Mouse (Mus musculus): ENCODE measurements around the gene Zfp715.
"Not testable (repeated sequence)": the region's sequence is repeated elsewhere in the genome, so short reads cannot be mapped to it uniquely, and the experiment has no call there.

The Zfp715 gene

DNA sequence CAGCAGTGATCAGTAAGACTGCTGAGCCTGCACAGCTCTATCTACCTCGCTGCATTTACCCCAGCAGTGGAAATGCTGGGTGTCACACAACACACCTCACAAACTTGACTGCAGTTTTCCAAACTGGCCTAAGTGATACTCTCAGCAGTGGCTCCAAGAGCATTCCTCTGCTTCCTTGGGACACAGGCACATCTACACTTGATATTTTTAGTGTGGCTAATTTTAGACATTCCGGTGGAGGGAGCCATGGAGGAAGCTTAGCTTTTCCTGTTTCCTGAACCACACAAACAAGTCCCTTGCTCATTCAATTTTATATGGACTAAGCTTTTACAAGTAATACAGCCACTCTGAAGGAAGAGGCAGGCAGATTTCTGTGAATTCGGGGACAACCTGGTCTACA is 7.9 kb downstream of the Zfp715 start:
- in situ Hi-C loops (cut with MboI; ENCODE audit: low sequenced_read_pairs): no loop called here

DNA sequence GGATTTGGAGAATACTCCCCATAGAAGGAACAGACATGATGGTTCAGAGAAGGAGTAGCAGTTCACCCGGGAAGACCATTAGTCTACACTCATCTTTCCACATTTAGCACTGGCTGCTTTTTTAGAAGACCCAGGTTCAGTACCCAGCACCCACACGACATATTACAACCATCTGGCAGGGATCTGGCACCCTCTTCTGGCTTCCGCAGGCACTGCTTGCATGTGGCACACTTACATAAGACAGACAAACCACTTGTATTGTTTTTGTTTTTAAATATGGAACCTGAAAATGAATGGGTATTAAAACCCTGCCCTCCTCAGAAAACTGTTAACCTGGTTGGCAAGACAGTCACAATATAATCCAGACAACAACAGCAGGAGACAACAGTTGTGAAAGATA is 21.6 kb downstream of the Zfp715 start:
- in situ Hi-C loops (cut with MboI; ENCODE audit: low sequenced_read_pairs): no loop called here

DNA sequence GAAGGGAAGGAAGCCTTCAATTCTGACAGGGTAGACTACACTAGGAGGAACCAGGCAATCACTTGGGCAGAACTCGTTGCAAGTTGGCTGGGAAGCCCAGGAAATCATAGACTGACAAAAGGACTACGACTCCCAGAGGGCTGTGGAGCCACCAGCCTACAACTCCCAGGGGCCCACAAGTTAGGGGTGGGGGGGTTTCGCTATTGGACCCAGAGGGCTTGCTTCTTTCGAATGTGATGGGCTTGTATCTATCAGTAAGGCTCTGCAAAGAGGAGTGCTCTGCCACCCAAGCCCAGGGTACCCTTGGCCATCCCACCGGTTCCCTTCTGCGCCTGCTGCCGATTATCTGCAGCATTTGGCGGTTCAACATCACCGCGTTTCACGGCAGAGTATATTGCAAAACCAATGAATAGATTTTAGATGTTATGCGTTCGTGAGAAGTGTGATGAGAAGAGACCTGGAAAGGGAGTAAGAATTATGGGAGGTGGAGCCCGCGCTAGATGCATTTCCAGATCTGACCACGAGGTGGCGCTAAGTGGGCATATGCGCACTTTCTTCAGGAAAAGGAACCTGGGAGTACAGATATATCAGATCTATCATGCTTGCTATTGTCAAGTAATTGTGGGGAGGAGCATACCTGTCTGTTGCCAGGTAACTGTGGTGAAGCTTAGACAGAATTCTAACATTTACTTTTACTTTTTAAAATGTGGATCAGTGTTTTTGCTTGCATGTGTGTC is 30.1 kb downstream of the Zfp715 start:
- in situ Hi-C loops (cut with MboI; ENCODE audit: low sequenced_read_pairs): no loop called here

DNA sequence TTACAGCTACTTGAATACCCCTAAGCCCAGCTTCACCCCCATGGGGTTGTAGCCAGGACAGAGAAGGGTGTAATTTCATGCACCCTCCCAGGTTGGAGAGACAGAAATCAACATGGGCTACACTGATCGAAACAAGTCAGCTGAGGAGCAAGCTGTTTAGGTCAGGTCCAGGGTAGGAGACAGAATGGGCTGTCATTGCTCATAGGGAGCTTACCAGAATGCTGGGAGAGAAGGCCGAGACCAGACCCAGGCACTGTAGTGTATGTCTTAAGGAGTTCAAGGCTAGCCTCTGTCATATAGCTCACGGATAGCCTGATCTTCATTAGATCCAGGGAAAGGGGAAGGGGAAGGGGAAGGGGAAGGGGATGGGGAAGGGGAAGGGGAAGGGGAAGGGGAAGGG is 30.6 kb downstream of the Zfp715 start:
- in situ Hi-C loops (cut with MboI; ENCODE audit: low sequenced_read_pairs): no loop called here

DNA sequence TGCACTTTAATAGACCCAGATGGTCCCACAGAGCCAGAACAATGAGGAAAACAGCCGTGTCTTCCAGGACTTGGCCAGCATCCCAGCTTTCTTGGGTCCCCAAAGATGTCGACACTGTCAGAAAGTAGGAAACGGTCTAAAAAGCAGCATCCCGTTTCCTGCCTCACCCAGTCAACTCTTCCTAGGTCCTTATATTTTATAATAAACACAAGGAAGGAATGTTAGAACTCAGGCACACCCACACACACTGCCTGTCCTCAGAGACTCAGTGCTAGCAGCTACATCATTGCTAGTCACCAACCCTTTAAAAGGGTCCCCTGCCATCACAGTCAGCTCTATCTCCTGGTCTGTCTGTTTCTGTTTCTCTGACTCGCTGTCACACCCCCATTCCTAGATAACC is 35.7 kb downstream of the Zfp715 start:
- in situ Hi-C loops (cut with MboI; ENCODE audit: low sequenced_read_pairs): no loop called here

DNA sequence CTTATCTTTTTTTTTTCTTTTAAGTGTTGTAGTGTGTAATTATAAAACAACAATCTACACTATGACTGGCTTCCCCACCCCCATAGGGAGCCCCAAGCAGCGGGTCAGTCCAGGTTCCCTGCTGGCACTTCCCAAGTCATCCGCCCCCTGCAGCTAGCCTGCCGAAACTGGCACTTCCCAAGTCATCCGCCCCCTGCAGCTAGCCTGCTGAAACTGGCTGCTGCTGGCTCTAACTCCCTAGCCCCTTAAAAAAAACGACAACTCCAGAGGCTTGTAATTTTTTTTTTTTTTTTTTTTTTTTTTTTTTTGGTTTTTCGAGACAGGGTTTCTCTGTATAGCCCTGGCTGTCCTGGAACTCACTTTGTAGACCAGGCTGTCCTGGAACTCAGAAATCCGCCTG is 36.9 kb downstream of the Zfp715 start:
- in situ Hi-C loops (cut with MboI; ENCODE audit: low sequenced_read_pairs): not testable (repeated sequence)

DNA sequence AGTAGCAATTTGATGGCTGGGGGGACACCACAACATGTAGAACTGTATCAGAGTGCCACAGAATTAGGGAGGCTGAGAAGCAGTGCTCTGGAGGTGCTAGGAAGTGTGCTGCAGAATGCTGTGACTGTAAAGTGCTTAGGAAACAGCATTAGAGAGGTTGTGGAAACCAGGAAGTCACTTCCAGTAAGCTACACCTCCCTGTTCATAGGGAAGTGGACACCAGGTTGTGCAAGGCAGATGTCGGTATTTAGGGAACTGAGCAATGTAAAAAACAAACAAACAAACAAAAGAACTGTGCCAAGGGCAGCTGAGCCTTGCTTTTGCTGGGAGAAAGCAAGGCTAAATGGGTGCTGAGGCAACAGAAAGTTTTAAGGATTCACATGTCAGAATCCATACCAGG is 39.6 kb downstream of the Zfp715 start:
- in situ Hi-C loops (cut with MboI; ENCODE audit: low sequenced_read_pairs): no loop called here

DNA sequence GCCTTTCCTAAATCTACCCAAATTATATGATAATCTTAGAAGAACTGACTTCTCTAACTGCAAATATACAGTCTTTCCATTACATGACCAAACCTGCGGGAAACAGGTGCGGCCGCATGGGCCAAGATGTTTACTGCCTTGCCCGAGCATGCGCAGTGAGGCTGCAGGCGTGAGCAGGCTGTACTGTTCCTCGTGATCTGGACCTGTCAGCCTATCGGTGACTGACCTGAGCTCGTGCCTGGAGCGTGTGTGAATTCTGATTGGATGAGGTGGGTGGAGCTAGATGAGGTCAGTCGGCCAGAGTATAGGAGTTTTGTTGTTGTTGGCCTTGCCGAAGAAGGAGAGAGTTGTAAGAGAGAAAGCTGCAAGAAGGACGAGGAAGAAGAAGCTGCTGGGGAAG is 45.7 kb downstream of the Zfp715 start:
- in situ Hi-C loops (cut with MboI; ENCODE audit: low sequenced_read_pairs): not testable (repeated sequence)

DNA sequence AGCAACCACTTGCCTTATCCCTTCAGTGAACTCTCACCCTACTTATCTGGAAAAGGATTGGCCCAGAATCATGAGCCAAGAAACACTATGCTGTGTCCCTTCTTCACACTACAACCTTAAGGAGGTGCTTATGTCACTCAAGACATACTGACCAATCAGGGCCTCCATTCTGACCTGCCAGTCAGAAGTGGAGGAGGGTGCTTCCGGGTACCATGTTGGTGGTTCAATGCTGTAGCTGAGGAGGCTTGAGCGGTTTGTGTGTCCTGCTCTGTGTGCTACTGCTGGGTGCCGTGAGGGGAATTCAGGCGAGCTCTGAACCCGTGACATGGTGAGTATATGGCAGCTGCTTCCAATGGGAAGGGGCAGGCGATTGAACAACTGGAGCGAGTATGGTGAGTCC is 59.6 kb downstream of the Zfp715 start:
- in situ Hi-C loops (cut with MboI; ENCODE audit: low sequenced_read_pairs): no loop called here

DNA sequence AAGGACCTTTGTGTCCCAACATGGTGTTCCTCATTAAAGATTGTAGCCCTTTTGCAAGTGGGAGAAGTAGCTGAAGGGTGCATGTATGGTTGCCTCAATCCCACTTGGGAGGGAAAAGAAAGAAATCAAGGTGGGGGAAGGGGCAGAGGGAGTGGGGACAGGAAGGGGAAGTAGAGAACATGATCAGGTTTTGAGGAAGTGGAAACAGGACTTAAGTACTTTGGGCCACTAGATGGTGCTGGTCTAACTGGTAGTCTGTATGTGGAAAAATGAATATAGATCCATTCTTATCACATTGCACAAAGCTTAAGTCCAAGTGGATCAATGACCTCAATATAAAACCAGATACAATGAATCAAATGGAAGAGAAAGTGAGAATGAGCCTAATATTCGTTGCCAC is 62.4 kb downstream of the Zfp715 start:
- in situ Hi-C loops (cut with MboI; ENCODE audit: low sequenced_read_pairs): not testable (repeated sequence)

Measured in CH12F3 (cell line).